Mouse (Mus musculus) 416B (cell line): ENCODE data around the gene Fuz.
"Not testable (repeated sequence)": the region's sequence is repeated elsewhere in the genome, so short reads cannot be mapped to it uniquely, and the experiment has no call there.

Experiments
- DNase-seq: peaks from one replicate; pipeline ENCODE4 v3.0.0; 2011; ENCODE audit warnings: low read depth

Fuz gene

DNA sequence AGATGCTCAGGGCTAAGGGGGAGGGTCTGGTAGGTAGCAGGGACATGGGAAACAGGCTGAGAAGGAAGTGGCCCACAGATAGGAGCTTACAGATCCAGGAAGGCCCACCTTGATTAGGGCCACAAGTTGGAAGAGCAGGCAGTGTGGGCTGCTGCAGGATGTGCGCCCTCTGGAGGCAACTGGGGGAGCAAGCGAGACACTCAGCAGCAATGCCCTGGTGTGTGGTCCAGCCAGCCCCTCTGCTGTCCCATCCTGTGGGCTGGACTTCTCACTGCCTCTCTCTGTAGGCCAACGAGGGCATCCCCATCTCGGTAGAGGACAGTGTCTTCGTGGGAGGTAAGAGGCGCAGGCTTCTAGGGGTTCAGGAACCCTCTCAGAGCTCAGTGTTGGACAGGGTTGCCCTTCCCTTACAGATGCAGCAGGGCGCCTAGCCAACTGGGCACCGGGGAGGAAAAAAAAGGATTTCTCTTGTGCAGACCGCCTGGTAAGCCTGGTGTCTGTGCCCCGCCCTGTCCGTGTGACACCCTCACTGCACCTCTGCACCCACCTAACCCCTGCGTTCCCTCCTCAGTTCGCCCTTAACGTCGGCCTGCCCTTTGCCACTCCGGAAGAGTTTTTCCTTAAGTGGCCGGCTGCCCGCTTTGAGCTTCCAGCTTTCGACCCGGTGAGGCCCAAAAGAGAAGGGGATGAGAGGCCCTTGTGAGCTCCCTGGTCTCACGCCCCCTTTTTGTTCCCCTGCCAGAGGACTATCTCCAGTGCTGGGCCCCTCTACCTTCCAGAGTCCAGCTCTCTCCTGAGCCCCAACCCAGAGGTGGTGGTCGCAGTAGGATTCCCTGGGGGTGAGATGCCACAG is 35.1 kb upstream of the Fuz start:
- peak; percentile 66 for DNase-seq

DNA sequence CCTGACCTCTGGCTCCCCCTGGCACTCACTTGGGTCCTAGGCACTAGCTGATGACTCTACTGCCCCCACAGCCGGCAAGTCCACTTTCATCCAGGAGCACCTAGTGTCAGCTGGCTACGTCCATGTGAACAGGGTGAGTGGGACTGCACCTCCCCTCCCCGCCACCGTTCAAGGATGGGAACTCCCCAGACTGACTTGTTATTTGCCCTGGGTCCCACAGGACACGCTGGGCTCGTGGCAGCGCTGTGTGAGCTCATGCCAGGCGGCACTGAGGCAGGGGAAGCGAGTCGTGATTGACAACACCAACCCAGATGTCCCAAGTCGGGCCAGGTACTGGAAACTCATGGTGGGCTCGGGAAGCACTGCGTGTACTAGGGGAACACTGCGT is 34.5 kb upstream of the Fuz start:
- no peak for DNase-seq

- no peak for DNase-seq
Measured at GRCm38 (mm10) chr7:44862434-44862833, 33.4 kb upstream of the Fuz start.

GRCm38 (mm10) chr7:44863210-44863609 is 32.7 kb upstream of the Fuz start:
- DNase-seq = no peak

DNA sequence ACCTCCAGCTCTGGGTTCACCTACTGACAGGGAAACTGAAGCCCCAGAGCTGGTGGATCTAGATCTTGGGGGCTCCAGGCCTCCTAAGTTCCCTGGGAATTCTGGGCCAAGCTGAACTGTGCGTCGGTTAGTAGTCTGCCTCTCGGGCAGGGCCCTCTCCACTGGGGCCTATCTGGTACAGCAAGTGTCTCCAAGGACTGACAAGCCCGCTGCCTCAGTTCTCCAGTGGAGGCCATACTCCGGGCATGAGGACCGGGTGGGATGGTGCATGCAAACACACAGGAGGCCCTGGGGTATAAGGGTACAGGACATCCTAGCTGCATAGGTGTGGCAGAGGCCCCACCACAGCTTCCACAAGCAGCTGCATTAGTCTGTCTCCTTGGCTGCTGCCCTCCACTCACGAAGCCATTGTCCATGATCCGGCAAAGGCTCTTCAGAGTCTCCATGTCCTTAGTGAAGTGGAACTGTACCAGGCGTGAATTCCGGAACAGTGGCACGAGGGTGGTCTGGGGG is 31.8 kb upstream of the Fuz start:
- DNase-seq = no peak

GRCm38 (mm10) chr7:44864595-44865542 is 31.0 kb upstream of the Fuz start:
- peak; percentile 42 for DNase-seq

GRCm38 (mm10) chr7:44866276-44867009 is 29.4 kb upstream of the Fuz start:
- peak; percentile 92 for DNase-seq

DNA sequence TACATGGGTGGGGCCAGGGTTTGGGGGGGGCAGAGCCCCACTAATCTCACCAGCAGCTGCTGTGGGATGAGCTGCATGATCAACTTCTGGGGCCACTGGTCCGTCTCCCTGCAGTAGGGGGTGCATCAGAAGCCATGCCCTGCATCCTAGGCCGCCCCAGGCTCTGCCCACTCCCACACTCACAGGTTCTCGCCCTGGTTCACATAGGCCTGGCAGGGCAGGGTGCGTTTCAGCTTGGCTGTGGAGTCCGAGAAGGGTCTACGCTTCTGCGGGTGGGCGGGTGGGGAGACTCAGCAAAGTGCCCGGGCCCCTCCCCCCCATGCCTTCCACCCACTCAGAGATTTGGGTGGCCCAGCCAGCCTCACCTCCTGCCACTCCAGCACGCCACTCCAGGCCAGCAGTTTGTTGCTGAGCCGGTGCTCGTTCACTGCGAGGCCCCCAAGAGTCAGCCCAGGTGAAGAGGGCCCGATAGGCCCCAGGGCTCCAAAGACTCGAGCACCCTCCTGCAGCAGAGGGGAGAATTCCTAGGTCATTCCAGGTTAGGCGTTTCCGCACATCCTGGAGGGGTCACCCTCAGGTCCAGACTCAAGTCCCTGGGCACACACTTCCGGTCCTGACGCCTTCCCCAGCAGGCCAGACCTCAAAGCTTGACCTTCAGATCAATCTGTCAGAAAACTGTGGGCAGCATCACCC is 28.7 kb upstream of the Fuz start:
- peak; percentile 34 for DNase-seq

GRCm38 (mm10) chr7:44867802-44868201 is 28.1 kb upstream of the Fuz start:
- DNase-seq = no peak

DNA sequence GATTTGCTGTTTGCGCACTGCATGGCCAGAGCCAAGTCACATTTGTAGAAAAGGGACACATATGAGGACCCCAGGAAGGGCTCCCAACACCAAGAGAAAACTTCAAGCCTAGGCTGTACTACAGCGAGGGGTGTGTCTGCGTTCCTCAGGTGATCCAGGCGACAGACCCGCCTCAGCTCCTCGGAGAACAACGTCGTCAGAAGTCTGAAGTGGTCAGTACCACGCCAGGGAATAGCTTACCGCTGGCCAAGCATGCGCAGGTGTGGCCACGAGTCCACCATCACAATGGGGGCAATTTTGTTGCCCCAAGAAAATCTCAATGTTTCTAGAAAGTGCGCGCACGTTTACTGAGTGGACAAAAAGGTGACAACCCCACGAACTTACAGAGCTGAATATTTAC is 27.4 kb upstream of the Fuz start:
- peak; percentile 45 for DNase-seq

DNA sequence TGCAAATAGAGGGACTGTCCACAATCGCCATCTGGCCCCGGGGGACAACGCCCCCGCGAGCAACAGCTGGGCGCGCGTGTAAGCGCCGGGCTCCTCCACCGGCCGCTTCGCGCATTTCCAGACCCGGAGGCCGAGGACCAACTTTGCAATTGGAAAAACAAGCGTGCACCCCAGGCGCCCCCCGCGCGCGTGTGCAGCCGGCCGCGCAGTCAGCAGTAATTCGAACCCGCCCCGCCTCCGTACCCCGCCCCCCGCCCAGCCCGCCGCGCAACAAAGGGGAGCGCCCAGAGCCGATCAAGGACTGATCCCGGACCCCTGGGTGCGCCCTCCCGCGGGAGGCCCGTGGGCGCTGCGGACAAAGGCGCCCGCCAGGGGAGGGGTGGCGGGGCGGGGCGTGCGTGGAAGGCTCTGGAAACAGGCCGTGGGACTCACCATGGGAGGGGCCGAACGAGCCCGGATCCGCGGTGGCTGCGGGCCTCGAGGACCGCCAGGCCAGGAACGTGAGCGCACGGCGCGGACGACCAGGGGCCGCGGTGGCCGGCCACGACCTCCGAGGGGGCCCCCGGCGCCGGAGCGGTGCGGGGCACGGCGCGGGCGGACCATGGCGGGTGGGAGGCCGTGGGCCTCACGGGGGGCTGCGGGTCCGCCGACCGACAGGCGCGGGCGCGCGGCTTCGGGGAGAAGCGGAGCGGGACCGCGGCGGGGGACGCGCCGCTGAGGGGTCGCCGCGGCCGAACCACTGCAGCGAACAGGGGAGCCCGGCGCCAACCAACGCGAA is 26.8 kb upstream of the Fuz start:
- DNase-seq = peak; percentile 61

DNA sequence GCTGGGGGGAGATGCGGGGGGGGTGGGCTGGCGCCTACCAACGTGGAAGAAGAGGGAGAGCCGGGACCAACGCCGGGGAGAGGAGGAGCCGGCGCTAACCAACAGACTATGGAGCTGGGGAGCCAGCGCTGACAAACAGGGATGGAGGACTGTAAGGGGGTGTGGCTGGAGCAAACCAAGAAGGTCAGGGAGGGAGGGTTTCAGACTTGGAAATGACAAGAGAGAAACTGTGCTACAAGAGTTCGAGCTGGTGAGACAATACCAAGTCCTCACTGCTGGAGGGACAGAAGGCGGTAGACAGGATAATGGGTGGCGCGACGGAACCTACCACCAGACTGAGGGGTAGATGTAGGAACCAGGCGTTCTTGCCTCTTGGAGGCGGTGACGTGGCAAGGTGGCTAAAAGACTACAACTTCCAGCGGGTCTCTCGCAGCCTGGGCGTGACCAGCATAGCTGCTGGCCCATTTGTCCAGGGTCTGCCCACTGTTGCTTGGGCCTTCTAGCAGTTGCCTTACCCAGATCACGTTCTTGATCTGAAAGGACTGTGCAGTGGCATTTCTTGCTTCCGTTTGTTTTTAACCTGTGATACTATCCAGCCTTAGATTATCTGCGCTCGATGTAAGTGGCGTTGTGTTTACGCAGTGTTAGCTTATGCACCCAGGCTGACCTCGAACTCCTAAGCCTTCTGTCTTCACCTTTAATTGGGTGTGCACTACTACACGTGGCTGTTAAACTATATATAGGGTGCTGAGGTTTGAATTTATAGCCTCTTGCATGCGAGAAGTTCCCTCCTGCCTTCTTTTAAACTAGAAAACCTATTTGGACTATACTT is 26.0 kb upstream of the Fuz start, which contains the start of gene Ptov1:
TSS of gene Ptov1 (minus strand) at position 92 of the 832 bp plus-strand sequence.
- peak; percentile 99 for DNase-seq

- no peak for DNase-seq
Measured at GRCm38 (mm10) chr7:44870614-44871013, 25.3 kb upstream of the Fuz start.

DNA sequence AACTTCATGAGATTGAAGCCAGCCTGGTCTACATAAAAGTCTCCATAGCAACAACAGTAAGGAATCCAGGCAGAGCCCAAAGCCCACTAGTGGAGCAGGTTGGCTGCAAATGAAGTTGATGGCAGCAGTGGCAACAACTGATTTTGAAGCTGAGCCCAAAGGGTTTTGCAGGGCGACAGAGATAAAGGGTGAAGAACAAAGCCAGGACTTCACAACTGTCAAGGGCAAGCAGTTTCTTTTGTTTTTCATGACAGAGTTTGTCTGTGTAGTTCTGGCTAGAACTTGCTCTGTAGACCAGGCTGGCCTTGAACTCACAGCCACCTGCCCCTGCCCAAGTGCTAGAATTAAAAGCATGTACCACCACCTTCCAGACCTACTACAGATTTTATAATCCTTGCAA is 24.7 kb upstream of the Fuz start:
- DNase-seq = no peak

GRCm38 (mm10) chr7:44871774-44872173 is 24.1 kb upstream of the Fuz start:
- DNase-seq = not testable (repeated sequence)

DNA sequence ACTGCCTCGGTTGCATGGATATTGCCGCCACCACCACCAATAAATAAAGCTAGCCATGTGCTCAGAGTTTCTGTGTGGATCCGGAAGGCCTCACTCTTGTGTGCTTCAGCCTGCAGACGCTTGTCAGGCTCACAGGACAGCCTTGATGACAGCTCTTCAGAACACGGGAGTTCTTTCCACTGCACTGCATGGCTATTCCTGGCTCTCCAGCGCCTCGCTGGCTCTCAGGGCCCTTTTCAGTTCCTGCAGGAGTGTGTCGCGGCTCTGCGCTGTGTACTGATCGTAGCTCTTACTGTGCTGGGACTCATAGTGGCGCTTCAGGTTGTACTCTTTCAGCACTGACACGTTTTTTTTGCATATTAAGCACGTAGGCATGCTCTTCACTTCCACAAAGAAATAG is 18.0 kb upstream of the Fuz start:
- DNase-seq = no peak

DNA sequence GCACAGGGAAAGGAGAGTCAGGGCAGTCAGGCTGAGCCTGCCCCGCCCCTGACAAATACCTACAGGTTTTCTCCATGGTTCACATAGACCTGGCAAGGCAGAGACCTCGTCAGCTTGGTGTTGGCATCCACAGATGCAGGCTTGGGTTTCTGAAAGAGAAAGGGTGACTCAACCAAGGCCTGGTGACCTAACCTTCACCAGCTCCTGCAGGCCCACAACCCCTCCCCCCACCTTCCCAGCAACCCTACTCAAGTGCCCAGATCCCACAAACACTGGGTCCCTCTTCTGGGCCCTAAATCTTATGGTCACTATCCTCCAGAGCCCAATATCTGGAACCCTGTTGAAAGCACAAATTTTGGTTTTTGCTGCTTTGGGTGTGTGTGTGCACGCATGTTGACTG is 12.8 kb upstream of the Fuz start:
- DNase-seq = no peak

GRCm38 (mm10) chr7:44884637-44885036 is 11.2 kb upstream of the Fuz start:
- no peak for DNase-seq

DNA sequence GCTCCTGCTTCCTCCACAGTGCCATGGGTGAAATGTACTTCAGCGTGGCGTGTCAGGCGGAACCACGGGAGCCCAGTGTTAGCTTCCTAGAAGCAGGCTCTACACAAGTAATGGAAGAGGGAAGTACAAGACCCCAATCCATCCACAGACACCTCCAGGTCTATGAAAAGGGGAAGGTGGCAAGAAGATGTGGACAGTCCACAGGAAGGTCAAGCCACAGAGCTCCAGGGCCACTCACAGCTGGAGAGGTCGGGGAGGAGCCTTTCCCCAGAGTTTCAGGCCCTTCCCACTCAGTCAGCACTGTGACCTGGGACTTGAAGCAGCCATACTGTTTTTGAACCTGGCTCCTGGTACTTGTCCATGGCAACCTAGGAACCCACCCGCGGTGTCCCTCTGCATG is 8.9 kb upstream of the Fuz start:
- DNase-seq = no peak
